In genomic region chr5:29456895-29457656, GRCm38 (mm10) we compare ENCODE assay signal across 25 mouse cellular contexts. TPM values are rescaled to one million over a fixed set of nuclear protein-coding genes. Genes with fewer than 3 reads are reported as not detected.
DNase-seq lines count a peak whose midpoint lies in the region; ATAC-seq and TF ChIP-seq lines count a peak whose summit lies in the region.
"Had no signal": no experiment of that assay in that cellular context is flagged by ENCODE, and none has a peak within 500 bp of the region (broad histone marks: within the 10 kb centered on the region; RNA-seq: fewer than 3 reads in every experiment).

No protein-coding gene starts in this region.

- peaks cover 9% of the 10 kb centered on the region for H3K36me3 ChIP-seq in limb, embryonic 11.5 days (ENCODE audit: control insufficient read depth, insufficient read depth, low read length)
- H3K36me3 ChIP-seq in limb, embryonic 10.5 days = peaks cover 60% of the 10 kb centered on the region
- peaks cover 3 to 5% of the 10 kb centered on the region in 2 experiments for H3K36me3 ChIP-seq in MEL (ENCODE audit: control insufficient read depth in 1 of 2, insufficient read depth in 2 of 2, low read length in 2 of 2)
- H3K36me3 ChIP-seq in limb, embryonic 14.5 days (ENCODE audit: control insufficient read depth, insufficient read depth, low read length) = peaks cover 22% of the 10 kb centered on the region

- no peaks in the 10 kb centered on the region for H3K4me1 ChIP-seq in limb, embryonic 11.5 days (ENCODE audit: control insufficient read depth, insufficient read depth, low read length)
- no peaks in the 10 kb centered on the region for H3K4me1 ChIP-seq in limb, embryonic 10.5 days
- no peaks in the 10 kb centered on the region for H3K4me1 ChIP-seq in MEL (ENCODE audit: control insufficient read depth in 1 of 2, insufficient read depth in 2 of 2, low read length in 2 of 2)
- H3K4me1 ChIP-seq in limb, embryonic 14.5 days (ENCODE audit: control insufficient read depth, insufficient read depth, low read length) = 0 out of 2 replicates have a peak, but pooled peaks cover 3% of the 10 kb centered on the region

- TF ChIP-seq EP300 in MEL (IDR thresholded peaks at IDR 0.05; ENCODE audit: low read depth in 1 of 2, low read length in 2 of 2) = no peak

- H3K9ac ChIP-seq in limb, embryonic 11.5 days (ENCODE audit: low read length) = no peak overlapping the region
- H3K9ac ChIP-seq in MEL (ENCODE audit: control insufficient read depth, low read depth, low read length, poor library complexity, severe bottlenecking) = no peak overlapping the region
- no peak overlapping the region for H3K9ac ChIP-seq in limb, embryonic 14.5 days (ENCODE audit: low read depth, low read length, severe bottlenecking)
- H3K9ac ChIP-seq: heart, embryonic 12.5 days had no signal

- 57% methylated on average over 5 of the region's 5 CpGs for WGBS in limb, embryonic 11.5 days
- WGBS in limb, embryonic 10.5 days = 75% methylated on average over 5 of the region's 5 CpGs
- 28% methylated on average over 5 of the region's 5 CpGs for whole genome bisulfite sequencing in limb, embryonic 14.5 days

- H3K27ac ChIP-seq in limb, embryonic 11.5 days (replicated peaks; ENCODE audit: low read depth, low read length) = no peak overlapping the region
- no peak overlapping the region for H3K27ac ChIP-seq in limb, embryonic 10.5 days
- H3K27ac ChIP-seq in MEL (ENCODE audit: control insufficient read depth, low read depth, low read length) = no peak overlapping the region
- no peak overlapping the region for H3K27ac ChIP-seq in limb, embryonic 14.5 days (replicated peaks; ENCODE audit: low read depth, low read length)

- no peak overlapping the region for H3K4me3 ChIP-seq in limb, embryonic 11.5 days (ENCODE audit: low read depth, low read length)
- H3K4me3 ChIP-seq in limb, embryonic 10.5 days = no peak overlapping the region
- no peak overlapping the region for H3K4me3 ChIP-seq in MEL (ENCODE audit: control insufficient read depth in 1 of 2, insufficient read depth in 1 of 2, low read depth in 2 of 2, low read length in 2 of 2)
- no peak overlapping the region for H3K4me3 ChIP-seq in limb, embryonic 14.5 days (replicated peaks; ENCODE audit: low read length)
- H3K4me3 ChIP-seq: heart, embryonic 12.5 days had no signal

- no peak for TF ChIP-seq CTCF in MEL (IDR thresholded peaks at IDR 0.05 in 2 of 3, conservative IDR thresholded peaks at IDR 0.05 in 1 of 3; ENCODE audit: control insufficient read depth in 1 of 3, insufficient read depth in 1 of 3, low read depth in 2 of 3, low read length in 3 of 3, poor library complexity in 1 of 3, severe bottlenecking in 1 of 3)

- peak in 1 of 2 experiments; percentile 22; a peak in 1 of 4 replicates for TF ChIP-seq POLR2A in MEL (IDR thresholded peaks at IDR 0.05; ENCODE audit: control insufficient read depth in 1 of 2, insufficient read depth in 1 of 2, low read depth in 1 of 2, low read length in 2 of 2, poor library complexity in 1 of 2)
- no peak for TF ChIP-seq POLR2A in limb, embryonic 14.5 days (IDR thresholded peaks at IDR 0.05; ENCODE audit: borderline replicate concordance, extremely low read depth, insufficient read depth, insufficient read length)

- H3K79me2 ChIP-seq in MEL (ENCODE audit: control insufficient read depth, insufficient read depth, low read length, poor library complexity) = no peaks in the 10 kb centered on the region

- DNase-seq in limb, embryonic 11.5 days (ENCODE audit: low spot score) = no peak
- DNase-seq in limb, embryonic 10.5 days (ENCODE audit: low spot score) = no peak
- DNase-seq in MEL (ENCODE audit: low read depth, low spot score) (peak; percentile 6), NIH3T3 (ENCODE audit: low read depth) (peak; percentile 56)
- peak; percentile 65 for DNase-seq in limb, embryonic 14.5 days (ENCODE audit: low spot score)
- no peak for DNase-seq in urinary bladder, postnatal 4 days (ENCODE audit: low spot score in 2 of 2)
- no peak for DNase-seq in urinary bladder, postnatal 14 days (ENCODE audit: low spot score)
- DNase-seq: adrenal gland, adult 8-10 months; adrenal gland, postnatal 36 days; B cell, adult 2 months; cerebellum, adult 2 months; cerebellum, postnatal 10 days; gastrocnemius, postnatal 14 days; heart, postnatal 36 days had no signal

- no peak overlapping the region for H3K4me2 ChIP-seq in limb, embryonic 11.5 days (ENCODE audit: low read depth, severe bottlenecking)
- H3K4me2 ChIP-seq in limb, embryonic 14.5 days (replicated peaks; ENCODE audit: low read depth, low read length, severe bottlenecking) = no peak overlapping the region
- H3K4me2 ChIP-seq: heart, embryonic 12.5 days had no signal

- peak; percentile 51; the same call in 1 of the 2 replicates for ATAC-seq in limb, embryonic 11.5 days (ENCODE audit: insufficient number of reproducible peaks, low FRiP score, low TSS enrichment, low read depth)
- peak; percentile 66 for ATAC-seq in limb, embryonic 14.5 days (ENCODE audit: low FRiP score, low read depth)
- ATAC-seq: CD4-positive, CD25-positive, alpha-beta regulatory T cell, adult 4 months; forebrain, embryonic 16.5 days; hindbrain, embryonic 16.5 days had no signal

- no peaks in the 10 kb centered on the region for H3K9me3 ChIP-seq in limb, embryonic 11.5 days (ENCODE audit: control insufficient read depth, low read length)
- H3K9me3 ChIP-seq in limb, embryonic 10.5 days (replicated peaks) = no peaks in the 10 kb centered on the region
- no peaks in the 10 kb centered on the region for H3K9me3 ChIP-seq in MEL (replicated peaks; ENCODE audit: insufficient read depth, low read length)
- H3K9me3 ChIP-seq in limb, embryonic 14.5 days (ENCODE audit: control insufficient read depth, low read length) = no peaks in the 10 kb centered on the region
- H3K9me3 ChIP-seq: G1E; heart, embryonic 12.5 days had no signal

- H3K27me3 ChIP-seq in limb, embryonic 11.5 days (ENCODE audit: control insufficient read depth, insufficient read depth, low read length) = no peaks in the 10 kb centered on the region
- H3K27me3 ChIP-seq in limb, embryonic 10.5 days (ENCODE audit: low read depth, poor library complexity, severe bottlenecking) = no peaks in the 10 kb centered on the region
- no peaks in the 10 kb centered on the region for H3K27me3 ChIP-seq in MEL (ENCODE audit: control insufficient read depth in 1 of 2, insufficient read depth in 2 of 2, low read length in 2 of 2)
- H3K27me3 ChIP-seq in limb, embryonic 14.5 days (ENCODE audit: control insufficient read depth, insufficient read depth, low read length) = no peaks in the 10 kb centered on the region
- H3K27me3 ChIP-seq: heart, embryonic 12.5 days had no signal

- TF ChIP-seq RAD21 in MEL (IDR thresholded peaks at IDR 0.05; ENCODE audit: low read depth, low read length) = no peak

TF ChIP-seq in MEL, 35 proteins besides CTCF, POLR2A, EP300 and RAD21:
- TF ChIP-seq USF1 (IDR thresholded peaks at IDR 0.05; ENCODE audit: low read depth, low read length) = no peak
- no peak for TF ChIP-seq E2F4 (IDR thresholded peaks at IDR 0.05; ENCODE audit: borderline replicate concordance, low read depth, low read length)
- no peak for TF ChIP-seq NELFE (IDR thresholded peaks at IDR 0.05; ENCODE audit: low read depth, low read length)
- peak; percentile 45; the same call in 1 of the 2 replicates for TF ChIP-seq ETS1 (IDR thresholded peaks at IDR 0.05; ENCODE audit: low read depth, low read length)
- 0 out of 2 replicates have a peak, but pooled peaks have one; percentile 17 for TF ChIP-seq TCF12 (IDR thresholded peaks at IDR 0.05; ENCODE audit: low read depth, low read length)
TF ChIP-seq in MEL: peak in this region for 2.

RNA-seq across cellular contexts. Expression of gene Mnx1, which starts 21.2 kb away (rescaled TPM):
- polyA plus RNA-seq in limb, embryonic 11.5 days (2014; fragmentation: Nextera tagmentation; extraction: Ambion mirVana) = 1.2 and 1.3 TPM in 2 replicates
- polyA plus RNA-seq in limb, embryonic 10.5 days (2016; fragmentation: Nextera tagmentation; extraction: Ambion mirVana) = 0.38 TPM in 1 of 2 replicates, not detected in the other
- not detected in 2 replicates for total RNA-seq in MEL (2012; rRNA removed)
- polyA plus RNA-seq in MEL (2012; ENCODE audit: insufficient read depth in 1 of 2, insufficient read length in 2 of 2, low read depth in 1 of 2, low replicate concordance in 2 of 2, missing spikeins in 1 of 2) = not detected
- 0.05 and 0.06 TPM in 2 replicates for polyA plus RNA-seq in limb, embryonic 14.5 days (2012; rRNA removed)
- polyA plus RNA-seq in limb, embryonic 14.5 days (2014; fragmentation: Nextera tagmentation; extraction: Ambion mirVana) = not detected in 2 replicates
- total RNA-seq: adrenal gland, adult 8-10 months; adrenal gland, postnatal 36 days; G1E; gastrocnemius, adult 18-20 months; gastrocnemius, postnatal 14 days; heart, adult 8-10 months; heart, postnatal 36 days had no signal
- polyA plus RNA-seq: CD4-positive, CD25-positive, alpha-beta regulatory T cell, adult 4 months; cerebellum, adult 2 months; embryonic facial prominence, embryonic 11.5 days; forebrain, embryonic 11.5 days; forebrain, embryonic 16.5 days; G1E; gonadal fat pad, adult 2 months; heart, embryonic 16.5 days; hindbrain, embryonic 16.5 days had no signal

RNA-seq across cellular contexts. Expression of gene Nom1, which starts 22.6 kb away (rescaled TPM):
- polyA plus RNA-seq in limb, embryonic 11.5 days (2014; fragmentation: Nextera tagmentation; extraction: Ambion mirVana) = 24.4 and 34.5 TPM in 2 replicates
- 40.0 and 40.4 TPM in 2 replicates for polyA plus RNA-seq in limb, embryonic 10.5 days (2016; fragmentation: Nextera tagmentation; extraction: Ambion mirVana)
- 60.2 and 67.3 TPM in 2 replicates for total RNA-seq in MEL (2012; rRNA removed)
- 10 to 100 TPM in 1 of 2 experiments, not detected in 1; 41.4 TPM for polyA plus RNA-seq in MEL (2012; ENCODE audit: insufficient read depth in 1 of 2, insufficient read length in 2 of 2, low read depth in 1 of 2, low replicate concordance in 2 of 2, missing spikeins in 1 of 2)
- polyA plus RNA-seq in limb, embryonic 14.5 days (2012; rRNA removed) = 16.1 and 19.0 TPM in 2 replicates
- 22.0 and 23.7 TPM in 2 replicates for polyA plus RNA-seq in limb, embryonic 14.5 days (2014; fragmentation: Nextera tagmentation; extraction: Ambion mirVana)

Comparison
In these comparisons a context has a peak if more than half of its experiments do, and no peak if none do; other contexts are left out.
1. DNase-seq: peak in MEL (single experiment), NIH3T3 (single experiment) and limb, embryonic 14.5 days (single experiment); none in limb, embryonic 11.5 days (single experiment), limb, embryonic 10.5 days (single experiment), urinary bladder, postnatal 4 days (0 of 2) and urinary bladder, postnatal 14 days (single experiment).